Mouse (Mus musculus) forebrain, embryonic 11.5 days (tissue): ENCODE measurements at regions not wholly inside any gene's neighbourhood (a gene's known extent, or its start where the extent isn't known, plus 50 kb on each side); places are given as distances from the start of the nearest gene placed in this dataset.

ENCODE experiments used
- ATAC-seq: fragments of 200-750 bp; cut with Nextera tagmentation; replicated peaks from 2 replicates; pipeline ENCODE4 v1.8.0; 2017; ENCODE audit warnings: moderate TSS enrichment; ENCODE audit not compliant: low FRiP score
- DNase-seq: peaks from one replicate; pipeline ENCODE4 v3.0.0-alpha.2; 2017; ENCODE audit warnings: low spot score
- H3K27ac ChIP-seq: fragments of 300-500 bp; sonication (generic); 2 replicates; pipeline ENCODE4 v1.5.1; 2014; ENCODE audit warnings: low read depth, low read length
- H3K27me3 ChIP-seq: fragments of 300-500 bp; sonication (generic); 2 replicates; pipeline ENCODE4 v1.6.1; 2014; ENCODE audit warnings: mild to moderate bottlenecking, low read length, mixed read lengths; ENCODE audit not compliant: control insufficient read depth, insufficient read depth
- H3K36me3 ChIP-seq: fragments of 300-500 bp; sonication (generic); 2 replicates; pipeline ENCODE4 v1.6.1; 2014; ENCODE audit warnings: mild to moderate bottlenecking, low read length, moderate library complexity, mixed read lengths; ENCODE audit not compliant: control insufficient read depth, insufficient read depth
- H3K4me1 ChIP-seq: fragments of 300-500 bp; sonication (generic); replicated peaks from 2 replicates; pipeline ENCODE4 v1.6.1; 2014; ENCODE audit warnings: low read length, mixed read lengths; ENCODE audit not compliant: control insufficient read depth, insufficient read depth
- H3K4me2 ChIP-seq: fragments of 300-500 bp; sonication (generic); 2 replicates; pipeline ENCODE4 v1.6.1; 2014; ENCODE audit warnings: low read depth, mild to moderate bottlenecking, low read length, moderate library complexity, mixed read lengths; ENCODE audit not compliant: severe bottlenecking
- H3K4me3 ChIP-seq: fragments of 300-500 bp; sonication (generic); 2 replicates; pipeline ENCODE4 v1.5.1; 2014; ENCODE audit warnings: low read depth, low read length
- H3K9ac ChIP-seq: fragments of 300-500 bp; sonication (generic); 2 replicates; pipeline ENCODE4 v1.6.1; 2014; ENCODE audit warnings: low read length
- H3K9me3 ChIP-seq: fragments of 300-500 bp; sonication (generic); 2 replicates; pipeline ENCODE4 v1.6.1; 2016; ENCODE audit warnings: low read length, mixed read lengths; ENCODE audit not compliant: control insufficient read depth
- WGBS: fragments of 180-500 bp; shearing (Covaris S2); extraction: QIAGEN DNeasy Blood & Tissue Kit; methylation state at CpG from one replicate; pipeline ENCODE4 v1.1.7; 2014; 5-methylcytosine and 5-hydroxymethylcytosine counted together

GRCm38 (mm10) chr14:24763845-24764244 is 276.9 kb downstream of the Rps24 start:
- Histone ChIP-seq H3K4me2 (no peak overlapping the region), H3K27me3 (no peaks in the 10 kb centered on the region), H3K9me3 (no peaks in the 10 kb centered on the region), H3K4me3 (no peak overlapping the region), H3K27ac (peak overlapping the region; percentile 15), H3K9ac (no peak overlapping the region), H3K36me3 (no peaks in the 10 kb centered on the region), H3K4me1 (peaks cover 10% of the 10 kb centered on the region)
- DNase-seq (no peak), ATAC-seq (no peak)
- 63% methylated on average over 7 of the region's 7 CpGs for WGBS

GRCm38 (mm10) chr14:24766260-24766659 is 279.3 kb downstream of the Rps24 start:
- no peaks in the 10 kb centered on the region for H3K36me3 ChIP-seq
- H3K4me3 ChIP-seq, result no peak overlapping the region
- peaks cover 26% of the 10 kb centered on the region for H3K4me1 ChIP-seq
- no peak overlapping the region for H3K9ac ChIP-seq
- no peaks in the 10 kb centered on the region for H3K27me3 ChIP-seq
- H3K9me3 ChIP-seq, result no peaks in the 10 kb centered on the region
- 86% methylated on average over 3 of the region's 3 CpGs for WGBS
- DNase-seq (no peak), ATAC-seq (no peak)
- H3K4me2 ChIP-seq, result no peak overlapping the region
- no peak overlapping the region for H3K27ac ChIP-seq

GRCm38 (mm10) chr14:24766690-24767089 is 279.8 kb downstream of the Rps24 start:
- peaks cover 26% of the 10 kb centered on the region for H3K4me1 ChIP-seq
- H3K9me3 ChIP-seq, result no peaks in the 10 kb centered on the region
- no peak overlapping the region for H3K9ac ChIP-seq
- H3K4me2 ChIP-seq, result no peak overlapping the region
- DNase-seq (no peak), ATAC-seq (no peak)
- WGBS, result 92% methylated on average over 2 of the region's 2 CpGs
- H3K27me3 ChIP-seq, result no peaks in the 10 kb centered on the region
- H3K27ac ChIP-seq, result no peak overlapping the region
- no peaks in the 10 kb centered on the region for H3K36me3 ChIP-seq
- H3K4me3 ChIP-seq, result no peak overlapping the region

GRCm38 (mm10) chr14:24767316-24767715 is 280.4 kb downstream of the Rps24 start:
- H3K36me3 ChIP-seq, result no peaks in the 10 kb centered on the region
- no peak overlapping the region for H3K4me2 ChIP-seq
- H3K27me3 ChIP-seq, result no peaks in the 10 kb centered on the region
- 89% methylated on average over 5 of the region's 5 CpGs for WGBS
- no peak for ATAC-seq
- peaks cover 26% of the 10 kb centered on the region for H3K4me1 ChIP-seq
- no peak overlapping the region for H3K9ac ChIP-seq
- DNase-seq, result no peak
- no peak overlapping the region for H3K4me3 ChIP-seq
- no peak overlapping the region for H3K27ac ChIP-seq
- no peaks in the 10 kb centered on the region for H3K9me3 ChIP-seq

- no peak overlapping the region for H3K27ac ChIP-seq
- DNase-seq, result no peak
Measured at GRCm38 (mm10) chr14:24767964-24768363, 281.0 kb downstream of the Rps24 start.

GRCm38 (mm10) chr14:24769451-24769850 is 282.5 kb downstream of the Rps24 start:
- no peak overlapping the region for H3K9ac ChIP-seq
- DNase-seq, result no peak
- no peak overlapping the region for H3K4me3 ChIP-seq
- H3K36me3 ChIP-seq, result no peaks in the 10 kb centered on the region
- 63% methylated on average over 3 of the region's 3 CpGs for WGBS
- no peak for ATAC-seq
- H3K4me2 ChIP-seq, result no peak overlapping the region
- no peaks in the 10 kb centered on the region for H3K9me3 ChIP-seq
- peaks cover 19% of the 10 kb centered on the region for H3K4me1 ChIP-seq
- peak overlapping the region; percentile 54; the same call in 1 of the 2 replicates for H3K27ac ChIP-seq
- no peaks in the 10 kb centered on the region for H3K27me3 ChIP-seq

More at GRCm38 (mm10) chr14:24767964-24768363, 281.0 kb downstream of the Rps24 start:
- H3K4me3 ChIP-seq, result no peak overlapping the region
- no peak overlapping the region for H3K4me2 ChIP-seq
- no peaks in the 10 kb centered on the region for H3K36me3 ChIP-seq
- ATAC-seq, result no peak
- H3K9ac ChIP-seq, result no peak overlapping the region
- no peaks in the 10 kb centered on the region for H3K27me3 ChIP-seq
- no peaks in the 10 kb centered on the region for H3K9me3 ChIP-seq
- 86% methylated on average over 5 of the region's 5 CpGs for WGBS
- peaks cover 22% of the 10 kb centered on the region for H3K4me1 ChIP-seq

GRCm38 (mm10) chr14:24770015-24770977 is 283.4 kb downstream of the Rps24 start:
- Histone ChIP-seq H3K4me1 (peaks cover 19% of the 10 kb centered on the region), H3K9ac (peak overlapping the region; percentile 39; the same call in 1 of the 2 replicates), H3K27me3 (no peaks in the 10 kb centered on the region), H3K36me3 (no peaks in the 10 kb centered on the region), H3K4me3 (no peak overlapping the region), H3K9me3 (no peaks in the 10 kb centered on the region), H3K27ac (peak overlapping the region; percentile 61), H3K4me2 (no peak overlapping the region)
- DNase-seq, result peak; percentile 75
- 7% methylated on average over 11 of the region's 11 CpGs for WGBS
- ATAC-seq, result peak; percentile 75

GRCm38 (mm10) chr14:24771663-24772062 is 284.7 kb downstream of the Rps24 start:
- Histone ChIP-seq H3K27ac (no peak overlapping the region), H3K9ac (no peak overlapping the region), H3K4me2 (no peak overlapping the region), H3K36me3 (no peaks in the 10 kb centered on the region), H3K4me1 (peaks cover 18% of the 10 kb centered on the region), H3K9me3 (no peaks in the 10 kb centered on the region), H3K4me3 (no peak overlapping the region), H3K27me3 (no peaks in the 10 kb centered on the region)
- DNase-seq (no peak), ATAC-seq (no peak)
- WGBS, result 96% methylated on average over 1 of the region's 1 CpGs

GRCm38 (mm10) chr14:24772129-24772528 is 285.2 kb downstream of the Rps24 start:
- Histone ChIP-seq H3K9ac (no peak overlapping the region), H3K4me2 (no peak overlapping the region), H3K27ac (no peak overlapping the region), H3K27me3 (no peaks in the 10 kb centered on the region), H3K9me3 (no peaks in the 10 kb centered on the region), H3K4me3 (no peak overlapping the region), H3K4me1 (peaks cover 18% of the 10 kb centered on the region), H3K36me3 (no peaks in the 10 kb centered on the region)
- WGBS, result 80% methylated on average over 4 of the region's 4 CpGs
- no peak for DNase-seq
- no peak for ATAC-seq
